Mouse (Mus musculus) kidney, embryonic 15.5 days (tissue): ENCODE data around the gene Cacng4. TPM values are rescaled to one million over a fixed set of nuclear protein-coding genes. Genes with fewer than 3 reads are reported as not detected.

ENCODE experiments used
- ATAC-seq: fragments of 200-750 bp; cut with Nextera tagmentation; replicated peaks from 2 replicates; pipeline ENCODE4 v1.8.0; 2017; ENCODE audit warnings: moderate TSS enrichment; ENCODE audit not compliant: low FRiP score
- H3K27ac ChIP-seq: fragments of 300-500 bp; sonication (generic); 2 replicates; pipeline ENCODE4 v1.5.1; 2015; ENCODE audit warnings: mild to moderate bottlenecking, inconsistent platforms
- H3K27me3 ChIP-seq: fragments of 300-500 bp; sonication (generic); 2 replicates; pipeline ENCODE4 v1.6.1; 2015; ENCODE audit warnings: inconsistent platforms
- H3K36me3 ChIP-seq: fragments of 300-500 bp; sonication (generic); 2 replicates; pipeline ENCODE4 v1.6.1; 2015; ENCODE audit warnings: inconsistent platforms
- H3K4me1 ChIP-seq: fragments of 300-500 bp; sonication (generic); 2 replicates; pipeline ENCODE4 v1.6.1; 2015; ENCODE audit warnings: inconsistent platforms
- H3K4me2 ChIP-seq: fragments of 300-500 bp; sonication (generic); 2 replicates; pipeline ENCODE4 v1.6.1; 2015; ENCODE audit warnings: moderate library complexity, mild to moderate bottlenecking, inconsistent platforms
- H3K4me3 ChIP-seq: fragments of 300-500 bp; sonication (generic); replicated peaks from 2 replicates; pipeline ENCODE4 v1.5.1; 2015; ENCODE audit warnings: mild to moderate bottlenecking, inconsistent platforms
- H3K9ac ChIP-seq: fragments of 300-500 bp; sonication (generic); 2 replicates; pipeline ENCODE4 v1.6.1; 2015; ENCODE audit warnings: mild to moderate bottlenecking, inconsistent platforms
- H3K9me3 ChIP-seq: fragments of 300-500 bp; sonication (generic); replicated peaks from 2 replicates; pipeline ENCODE4 v1.6.1; 2016; ENCODE audit warnings: inconsistent platforms
- WGBS: fragments of 180-500 bp; shearing (Covaris S2); methylation state at CpG from one replicate; pipeline ENCODE4 v1.1.7; 2015; ENCODE audit warnings: mixed read lengths; 5-methylcytosine and 5-hydroxymethylcytosine counted together
- polyA plus RNA-seq: library from polyadenylated mRNA; unstranded; fragments of >200 nt; fragmentation: Nextera tagmentation; extraction: Ambion mirVana; gene quantifications from 2 replicates; pipeline ENCODE4 v1.2.1, GENCODE M21; 2015

Cacng4 gene
- polyA plus RNA-seq, 1 experiment from 2014 or later: 3.3 TPM

DNA sequence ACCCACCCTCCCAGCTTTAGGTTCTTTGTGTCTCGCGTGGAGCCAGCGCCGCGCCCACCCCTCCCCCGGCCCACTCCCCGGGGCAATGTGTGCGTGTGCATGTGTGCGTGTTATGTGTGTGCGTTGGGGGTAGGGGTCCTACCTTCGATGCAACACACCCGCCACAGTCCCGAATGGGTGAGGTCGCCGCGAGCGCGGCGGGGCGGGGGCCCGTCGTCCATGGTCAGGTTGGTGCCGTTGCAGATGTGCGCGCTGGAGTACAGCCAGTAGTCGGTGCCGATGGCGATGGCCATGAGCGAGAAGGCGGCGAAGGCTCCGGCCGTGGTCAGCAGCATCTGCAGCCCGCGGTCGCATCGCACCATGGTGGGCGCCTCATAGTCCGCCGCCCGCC is 259 bp downstream of the Cacng4 start:
- H3K27me3 ChIP-seq: peaks cover 64% of the 10 kb centered on the region
- no peaks in the 10 kb centered on the region for H3K36me3 ChIP-seq
- peak; percentile 47 for ATAC-seq
- no peaks in the 10 kb centered on the region for H3K9me3 ChIP-seq
- H3K4me3 ChIP-seq: peak overlapping the region; percentile 63
- H3K27ac ChIP-seq: no peak overlapping the region
- H3K4me1 ChIP-seq: peaks cover 56% of the 10 kb centered on the region
- peak overlapping the region; percentile 57 for H3K9ac ChIP-seq
- peak overlapping the region; percentile 99 for H3K4me2 ChIP-seq
- WGBS: 0% methylated on average over 40 of the region's 41 CpGs

- H3K9ac ChIP-seq: peak overlapping the region; percentile 57
- under 1% methylated on average over 63 of the region's 64 CpGs for WGBS
- H3K27me3 ChIP-seq: peaks cover 61% of the 10 kb centered on the region
- peak; percentile 38 for ATAC-seq
- H3K9me3 ChIP-seq: no peaks in the 10 kb centered on the region
- peak overlapping the region; percentile 99 for H3K4me2 ChIP-seq
- H3K4me1 ChIP-seq: peaks cover 50% of the 10 kb centered on the region
- H3K36me3 ChIP-seq: no peaks in the 10 kb centered on the region
- H3K27ac ChIP-seq: no peak overlapping the region
- peak overlapping the region; percentile 63 for H3K4me3 ChIP-seq
These were observed 906 bp downstream of the Cacng4 start for GRCm38 (mm10) chr11:107793200-107794102.

- Histone ChIP-seq H3K27me3 (peaks cover 48% of the 10 kb centered on the region), H3K4me1 (peaks cover 40% of the 10 kb centered on the region), H3K4me3 (no peak overlapping the region), H3K27ac (no peak overlapping the region), H3K9ac (no peak overlapping the region), H3K9me3 (no peaks in the 10 kb centered on the region), H3K4me2 (no peak overlapping the region), H3K36me3 (no peaks in the 10 kb centered on the region)
- no peak for ATAC-seq
- 34% methylated on average over 9 of the region's 9 CpGs for WGBS
These were observed 2.2 kb downstream of the Cacng4 start for GRCm38 (mm10) chr11:107792136-107792535.

DNA sequence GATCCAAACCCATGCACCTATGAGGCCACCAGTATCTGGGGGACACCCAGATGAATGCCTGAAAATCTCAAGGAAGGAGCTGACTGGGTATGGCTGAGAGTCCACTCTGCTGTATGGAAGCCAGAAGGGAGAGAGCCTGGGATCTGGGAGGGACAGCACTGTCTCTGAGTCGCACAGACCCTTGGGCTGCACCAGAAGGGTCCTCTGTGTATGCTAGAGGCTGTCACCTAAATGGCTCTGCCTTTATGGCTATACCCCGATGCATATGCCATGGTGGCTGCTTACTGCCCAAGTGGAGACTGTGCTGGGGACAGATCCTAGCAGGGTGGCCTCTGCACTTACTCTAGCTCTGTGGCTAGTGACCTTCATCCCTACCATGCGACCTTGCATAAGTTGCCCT is 8.6 kb downstream of the Cacng4 start:
- ATAC-seq: no peak
- no peak overlapping the region for H3K27ac ChIP-seq
- WGBS: 62% methylated on average over 3 of the region's 3 CpGs

DNA sequence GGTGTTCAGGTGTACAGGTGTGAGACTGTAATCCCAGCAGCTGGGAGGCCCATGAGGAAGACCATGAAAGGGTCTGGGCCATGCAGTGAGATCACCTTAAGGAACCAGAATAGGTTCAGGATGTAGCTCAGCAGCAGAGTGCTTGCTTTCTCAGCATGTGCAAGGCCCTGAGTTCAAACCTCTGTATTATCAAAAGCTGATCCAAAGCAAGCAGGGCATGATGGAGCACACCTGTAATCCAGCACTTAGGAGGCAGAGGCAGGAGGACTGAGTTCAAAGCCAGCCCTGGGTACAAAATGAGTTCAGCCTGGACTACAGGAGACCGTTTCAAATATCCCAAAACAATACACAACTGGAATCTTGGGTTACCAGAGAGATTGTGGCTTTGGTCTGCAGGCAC is 9.1 kb downstream of the Cacng4 start:
- Histone ChIP-seq H3K4me1 (no peaks in the 10 kb centered on the region), H3K27me3 (no peaks in the 10 kb centered on the region), H3K36me3 (no peaks in the 10 kb centered on the region), H3K27ac (no peak overlapping the region), H3K4me2 (no peak overlapping the region), H3K9me3 (no peaks in the 10 kb centered on the region), H3K4me3 (no peak overlapping the region), H3K9ac (no peak overlapping the region)
- no peak for ATAC-seq
- 80% methylated on average over 1 of the region's 1 CpGs for WGBS

More for the DNA sequence above, 8.6 kb downstream of the Cacng4 start:
- Histone ChIP-seq H3K9ac (no peak overlapping the region), H3K4me3 (no peak overlapping the region), H3K4me1 (no peaks in the 10 kb centered on the region), H3K9me3 (no peaks in the 10 kb centered on the region), H3K36me3 (no peaks in the 10 kb centered on the region), H3K4me2 (no peak overlapping the region), H3K27me3 (no peaks in the 10 kb centered on the region; the same call in 1 of the 2 replicates)

DNA sequence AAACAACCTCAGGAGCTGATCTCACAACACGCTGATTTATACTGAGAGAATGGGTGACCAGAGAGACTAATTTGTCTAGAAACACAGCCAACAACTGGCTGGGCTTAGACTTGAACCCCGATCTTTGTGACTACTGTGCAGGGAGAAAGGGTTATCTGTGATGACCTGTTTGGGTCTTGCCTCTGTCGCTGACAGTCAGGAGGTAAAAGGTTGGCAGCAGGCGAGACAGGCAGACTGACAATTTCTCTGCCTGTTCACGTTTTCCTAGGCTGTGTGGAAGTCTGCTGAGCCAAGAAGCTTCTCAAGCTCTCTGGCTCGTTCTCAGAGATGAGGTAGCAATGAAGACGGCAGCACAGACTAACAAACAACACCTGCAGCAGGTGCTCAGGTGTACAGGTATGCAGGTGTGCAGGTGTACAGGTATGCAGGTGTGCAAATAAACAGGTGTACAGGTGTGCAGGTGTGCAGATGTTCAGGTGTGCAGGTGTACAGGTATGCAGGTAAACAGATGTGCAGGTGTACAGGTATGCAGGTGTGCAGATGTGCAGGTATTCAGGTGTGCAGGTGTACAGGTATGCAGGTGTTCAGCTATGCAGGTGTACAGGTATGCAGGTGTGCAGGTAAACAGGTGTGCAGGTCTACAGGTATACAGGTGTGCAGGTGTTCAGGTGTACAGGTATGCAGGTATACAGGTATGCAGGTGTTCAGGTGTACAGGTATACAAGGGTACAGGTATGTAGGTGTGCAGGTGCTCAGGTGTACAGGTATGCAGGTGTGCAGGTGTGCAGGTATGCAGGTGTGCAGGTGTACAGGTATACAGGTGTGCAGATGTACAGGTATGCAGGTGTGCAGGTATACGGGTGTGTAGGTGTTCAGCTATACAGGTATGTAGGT is 10.2 kb downstream of the Cacng4 start:
- Histone ChIP-seq H3K27ac (no peak overlapping the region), H3K36me3 (no peaks in the 10 kb centered on the region), H3K4me1 (no peaks in the 10 kb centered on the region), H3K4me2 (no peak overlapping the region), H3K27me3 (no peaks in the 10 kb centered on the region), H3K4me3 (no peak overlapping the region), H3K9ac (no peak overlapping the region), H3K9me3 (no peaks in the 10 kb centered on the region)
- whole genome bisulfite sequencing: 82% methylated on average over 8 of the region's 8 CpGs
- no peak for ATAC-seq

- ATAC-seq: no peak
- Histone ChIP-seq H3K36me3 (no peaks in the 10 kb centered on the region), H3K27ac (no peak overlapping the region), H3K4me2 (no peak overlapping the region), H3K9me3 (no peaks in the 10 kb centered on the region), H3K9ac (no peak overlapping the region), H3K4me1 (peaks cover under 1% of the 10 kb centered on the region), H3K4me3 (no peak overlapping the region), H3K27me3 (no peaks in the 10 kb centered on the region)
- 45% methylated on average over 5 of the region's 5 CpGs for WGBS
These were observed 11.8 kb downstream of the Cacng4 start for GRCm38 (mm10) chr11:107782591-107782990.

- no peak for ATAC-seq
- H3K27me3 ChIP-seq: no peaks in the 10 kb centered on the region
- no peak overlapping the region for H3K9ac ChIP-seq
- no peak overlapping the region for H3K4me3 ChIP-seq
- H3K36me3 ChIP-seq: no peaks in the 10 kb centered on the region
- H3K9me3 ChIP-seq: no peaks in the 10 kb centered on the region
- peaks cover 8% of the 10 kb centered on the region for H3K4me1 ChIP-seq
- H3K4me2 ChIP-seq: no peak overlapping the region
- H3K27ac ChIP-seq: no peak overlapping the region
- WGBS: 76% methylated on average over 9 of the region's 9 CpGs
These were observed 15.5 kb downstream of the Cacng4 start for GRCm38 (mm10) chr11:107778859-107779258.

GRCm38 (mm10) chr11:107777487-107777886 is 16.9 kb downstream of the Cacng4 start:
- ATAC-seq: no peak
- H3K27me3 ChIP-seq: no peaks in the 10 kb centered on the region
- no peak overlapping the region for H3K4me2 ChIP-seq
- H3K4me1 ChIP-seq: peaks cover 11% of the 10 kb centered on the region
- H3K27ac ChIP-seq: no peak overlapping the region
- 46% methylated on average over 12 of the region's 12 CpGs for WGBS
- no peak overlapping the region for H3K4me3 ChIP-seq
- no peaks in the 10 kb centered on the region for H3K9me3 ChIP-seq
- no peak overlapping the region for H3K9ac ChIP-seq
- no peaks in the 10 kb centered on the region for H3K36me3 ChIP-seq

DNA sequence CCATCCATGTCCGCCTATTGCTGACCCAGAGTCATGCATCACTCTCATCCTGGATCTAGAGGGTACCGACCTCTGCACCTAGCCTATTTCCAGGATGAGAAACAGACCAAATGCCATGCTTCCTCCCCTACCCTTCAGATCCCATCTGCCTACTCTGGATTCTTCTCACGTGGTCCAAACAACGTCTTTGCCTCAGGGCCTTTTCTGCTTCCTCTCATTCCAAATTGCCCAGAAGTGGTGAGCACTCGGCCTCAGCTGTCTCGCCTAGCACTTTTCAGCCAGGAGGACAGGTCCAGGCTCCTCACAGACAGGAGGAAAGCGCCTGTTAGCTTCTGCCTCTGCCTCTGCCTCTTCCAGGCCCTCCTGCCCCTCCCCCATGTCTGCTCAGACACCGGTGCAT is 21.0 kb downstream of the Cacng4 start:
- Histone ChIP-seq H3K27ac (no peak overlapping the region), H3K9me3 (no peaks in the 10 kb centered on the region), H3K4me2 (no peak overlapping the region), H3K36me3 (no peaks in the 10 kb centered on the region), H3K4me3 (no peak overlapping the region), H3K9ac (no peak overlapping the region), H3K4me1 (peaks cover 23% of the 10 kb centered on the region), H3K27me3 (no peaks in the 10 kb centered on the region)
- 45% methylated on average over 8 of the region's 8 CpGs for WGBS
- no peak for ATAC-seq

DNA sequence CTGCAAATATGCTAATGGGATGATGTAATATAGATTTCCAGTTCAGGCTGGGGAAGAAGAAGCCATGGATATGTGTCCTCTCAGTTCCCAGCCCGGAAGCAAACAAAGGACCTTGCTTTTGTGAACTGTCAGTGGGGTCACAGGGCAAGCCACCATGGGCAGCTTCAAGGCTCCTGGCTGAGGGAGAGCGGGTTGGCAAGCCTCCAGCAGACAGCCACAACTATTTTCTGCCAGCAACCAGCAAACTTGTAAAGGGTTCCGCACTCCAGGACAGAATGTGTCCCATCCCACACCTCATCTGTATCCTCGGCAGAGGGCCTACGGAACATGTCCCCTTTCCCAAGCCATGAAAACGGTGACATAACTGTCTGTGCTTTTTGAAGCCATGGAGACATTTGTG is 22.4 kb downstream of the Cacng4 start:
- H3K9me3 ChIP-seq: no peaks in the 10 kb centered on the region
- no peak overlapping the region for H3K4me3 ChIP-seq
- no peak overlapping the region for H3K4me2 ChIP-seq
- H3K4me1 ChIP-seq: peaks cover 23% of the 10 kb centered on the region
- no peak overlapping the region for H3K9ac ChIP-seq
- H3K36me3 ChIP-seq: no peaks in the 10 kb centered on the region
- H3K27ac ChIP-seq: no peak overlapping the region
- ATAC-seq: no peak
- 74% methylated on average over 6 of the region's 6 CpGs for WGBS
- no peaks in the 10 kb centered on the region for H3K27me3 ChIP-seq

- no peak for ATAC-seq
- Histone ChIP-seq H3K27me3 (no peaks in the 10 kb centered on the region), H3K9ac (no peak overlapping the region), H3K4me1 (peaks cover 30% of the 10 kb centered on the region), H3K9me3 (no peaks in the 10 kb centered on the region), H3K4me2 (no peak overlapping the region), H3K4me3 (no peak overlapping the region), H3K36me3 (no peaks in the 10 kb centered on the region), H3K27ac (no peak overlapping the region)
- 87% methylated on average over 8 of the region's 8 CpGs for WGBS
These were observed 26.0 kb downstream of the Cacng4 start for GRCm38 (mm10) chr11:107768361-107768760.
